Mouse (Mus musculus) urinary bladder, postnatal 4 days (tissue): Measurements from ENCODE around the gene Rfx8.

ENCODE experiments used
- DNase-seq, 2 experiments: peaks; one replicate each; pipeline ENCODE4 v3.0.0; 2021 to 2022; ENCODE audit warnings: low spot score in 2 of 2

Rfx8 gene

GRCm38 (mm10) chr1:39720632-39721350, at the start of gene Rfx8:
Gene Rfx8, minus strand, starts transcription at chr1:39720997.
- no peak for DNase-seq

- no peak for DNase-seq
Observed at GRCm38 (mm10) chr1:39770436-39770835, 49.6 kb upstream of the Rfx8 start.

DNA sequence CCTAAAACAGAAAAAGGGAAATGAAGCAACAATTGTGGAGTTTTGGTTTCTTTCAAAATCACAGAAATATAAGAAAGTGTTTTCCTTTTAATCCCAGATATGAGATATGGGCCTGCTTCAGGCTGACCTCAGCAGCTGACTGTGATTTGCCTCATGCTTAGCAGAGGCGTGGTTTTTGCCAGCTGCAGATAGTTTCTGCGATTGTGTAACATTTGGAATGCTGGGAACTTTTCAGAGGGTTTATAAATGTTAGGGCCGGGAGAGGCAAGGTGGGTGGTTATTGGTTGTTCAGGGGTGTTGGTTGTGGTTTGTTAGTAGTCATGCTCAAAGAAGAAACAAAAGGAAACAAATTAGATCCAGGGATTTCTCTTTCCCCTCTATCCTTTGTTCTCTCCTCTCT, 47.2 kb upstream of the Rfx8 start:
- no peak for DNase-seq

GRCm38 (mm10) chr1:39765854-39766493, 45.2 kb upstream of the Rfx8 start:
- no peak for DNase-seq

DNA sequence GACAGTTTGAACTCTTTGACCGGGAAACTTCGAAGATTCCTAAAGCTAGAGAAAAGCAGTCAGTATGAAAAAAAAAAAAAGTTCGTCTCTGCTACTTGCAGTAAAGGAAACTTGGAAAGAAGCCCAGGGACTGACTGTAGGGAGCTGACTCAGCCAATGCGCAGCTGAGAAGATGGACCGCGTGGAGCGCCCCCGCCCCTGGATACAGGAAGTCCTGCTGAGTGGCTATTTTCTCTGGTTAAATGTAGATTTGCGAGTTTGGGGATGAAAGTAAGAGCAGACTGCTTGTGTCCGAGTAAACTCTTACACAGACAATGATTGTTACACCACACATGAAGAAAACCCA, 41.2 kb upstream of the Rfx8 start:
- DNase-seq = peak; percentile 78 to 82

DNA sequence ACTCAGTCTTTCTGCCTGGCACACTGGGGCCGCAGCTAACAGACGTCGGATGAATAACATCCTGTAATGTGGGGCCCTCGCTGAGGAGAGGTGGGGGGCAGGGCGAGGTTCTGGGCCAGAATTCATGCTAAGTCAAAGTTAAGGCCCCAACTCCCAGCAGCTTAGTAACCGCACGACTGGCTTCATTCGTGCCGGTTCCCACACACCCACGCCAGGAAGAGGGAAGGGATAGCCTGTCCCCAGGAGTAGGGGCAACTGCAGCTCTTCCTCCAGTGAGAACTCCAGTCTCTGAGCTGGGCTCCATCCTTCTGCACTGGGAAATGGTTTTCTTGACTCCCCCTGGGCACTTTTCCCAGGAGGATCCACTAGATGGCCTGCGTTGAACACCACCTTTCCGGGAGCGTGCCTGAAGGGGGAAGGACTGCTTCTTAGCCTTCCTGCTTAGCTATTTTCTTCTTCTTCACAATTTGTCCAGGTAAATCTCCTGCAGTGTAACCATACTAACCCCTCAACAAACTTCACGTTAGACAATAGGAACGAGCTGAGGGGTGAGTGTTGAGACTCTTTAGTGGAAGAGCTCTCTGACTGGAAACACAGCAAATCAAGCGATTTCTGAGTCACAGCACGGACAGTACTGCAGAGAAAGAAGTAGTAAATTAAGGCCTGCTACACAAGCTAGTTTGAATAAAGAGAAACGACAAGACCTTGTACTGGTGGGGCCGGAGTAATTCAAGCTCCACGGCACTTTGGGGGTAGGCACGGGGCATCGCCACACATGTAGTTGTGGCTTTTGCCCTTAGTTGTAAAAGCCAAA, 40.6 kb upstream of the Rfx8 start:
- peak; percentile 57 to 70 for DNase-seq

- DNase-seq = no peak
Observed at GRCm38 (mm10) chr1:39760181-39760715, 39.5 kb upstream of the Rfx8 start.

- no peak for DNase-seq
Observed at GRCm38 (mm10) chr1:39759231-39760175, 38.7 kb upstream of the Rfx8 start.

- no peak for DNase-seq
Observed at GRCm38 (mm10) chr1:39758244-39758643, 37.4 kb upstream of the Rfx8 start.

GRCm38 (mm10) chr1:39756952-39757351, 36.2 kb upstream of the Rfx8 start:
- DNase-seq = no peak

- DNase-seq = no peak
Observed at GRCm38 (mm10) chr1:39754224-39754957, 33.6 kb upstream of the Rfx8 start.

GRCm38 (mm10) chr1:39751537-39751936, 30.7 kb upstream of the Rfx8 start:
- DNase-seq = no peak

DNA sequence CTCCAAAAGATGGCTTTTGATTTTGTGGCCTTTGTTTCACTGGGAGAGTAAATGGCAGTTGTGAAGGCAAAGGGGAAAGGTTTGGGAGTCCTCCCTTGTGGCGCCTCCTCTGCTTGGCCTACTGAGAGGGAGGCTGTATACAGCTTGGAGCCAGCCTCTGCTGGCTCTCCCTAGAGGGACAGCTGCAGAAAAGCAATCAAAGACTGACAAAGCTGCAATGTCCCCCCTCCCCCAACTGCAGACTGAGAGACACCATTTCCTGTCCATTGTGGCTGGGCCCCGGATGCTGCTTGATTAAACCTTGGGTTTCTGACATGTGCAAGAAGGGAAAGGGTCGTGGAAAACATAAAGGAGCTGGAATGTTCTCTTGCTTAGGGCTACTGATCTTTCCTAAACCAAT, 28.9 kb upstream of the Rfx8 start:
- no peak for DNase-seq

DNA sequence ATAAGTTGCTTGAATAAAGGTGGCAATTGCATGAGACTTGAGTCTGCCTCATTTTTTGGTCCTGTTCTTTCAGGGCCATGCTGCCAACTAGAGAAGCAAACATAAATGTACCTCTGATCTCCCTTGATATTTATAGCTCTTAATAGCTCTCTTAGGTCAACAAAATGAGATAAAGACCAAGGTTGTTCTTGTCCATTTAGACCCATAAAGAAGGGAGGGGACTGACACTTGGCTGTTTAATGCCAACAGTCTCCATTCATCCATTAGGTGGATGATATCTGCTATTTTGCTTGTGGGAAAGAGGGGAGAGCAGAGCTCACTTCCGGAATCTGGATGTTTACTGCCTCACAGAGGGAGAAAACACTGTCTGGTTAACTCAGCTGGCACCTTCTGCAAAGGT, 28.4 kb upstream of the Rfx8 start:
- no peak for DNase-seq

GRCm38 (mm10) chr1:39748666-39749065, 27.9 kb upstream of the Rfx8 start:
- DNase-seq = no peak

DNA sequence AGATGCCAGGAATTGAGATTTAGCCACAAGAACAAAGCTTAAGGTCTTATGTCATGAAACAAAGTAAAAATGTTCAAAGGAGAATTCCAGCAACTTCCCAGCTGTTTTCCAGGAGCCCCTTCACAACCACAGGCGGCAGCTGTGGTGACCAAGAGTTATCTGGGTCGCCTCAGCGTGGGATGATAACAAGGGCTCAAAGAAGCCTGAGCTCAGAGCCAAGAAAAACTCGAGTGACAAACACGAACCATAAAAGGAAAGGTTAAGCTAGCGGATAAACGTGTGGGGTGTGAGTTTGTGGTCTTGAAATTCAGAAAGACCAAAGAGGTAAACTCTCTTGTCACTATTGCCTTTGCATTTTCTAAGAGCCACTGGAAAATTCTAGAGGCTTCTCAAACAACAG, 25.7 kb upstream of the Rfx8 start:
- DNase-seq = no peak

DNA sequence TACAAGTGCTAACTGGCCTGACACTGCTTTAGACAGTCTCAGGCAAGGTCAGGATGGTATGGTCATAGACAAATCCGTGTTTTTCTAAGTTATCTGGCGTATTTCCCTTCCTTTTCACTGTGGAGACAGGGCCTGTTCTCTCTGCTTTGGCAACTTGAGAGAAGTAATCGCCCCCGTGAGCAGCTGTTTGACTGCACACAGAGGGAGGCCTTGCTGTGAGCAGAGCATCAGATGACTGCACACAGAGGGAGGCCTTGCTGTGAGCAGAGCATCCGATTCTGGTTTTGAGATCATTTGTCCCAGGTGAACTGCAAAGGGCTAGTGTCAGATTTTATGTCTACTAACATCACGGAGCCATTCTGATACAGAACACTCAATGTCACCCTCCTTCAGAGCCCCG, 20.2 kb upstream of the Rfx8 start:
- no peak for DNase-seq

DNA sequence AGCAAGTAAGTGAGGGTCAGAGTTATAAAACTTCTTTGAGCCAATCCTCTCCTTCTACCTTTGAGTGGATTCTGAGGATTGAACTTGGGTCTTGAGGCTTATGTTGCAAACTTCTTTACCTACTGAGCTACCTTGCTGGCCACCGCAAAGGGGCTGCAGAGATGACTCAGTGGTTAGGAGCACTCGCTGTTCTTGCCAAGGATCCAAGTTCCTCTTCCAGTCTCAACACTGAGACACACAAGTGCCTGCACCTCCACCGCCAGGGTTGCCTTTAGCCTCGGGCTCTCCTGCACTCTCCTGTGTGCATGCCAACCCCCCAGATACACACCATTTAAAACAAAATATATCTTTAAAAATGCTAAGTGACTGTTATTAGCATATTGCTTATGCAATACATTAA, 19.2 kb upstream of the Rfx8 start:
- no peak for DNase-seq

DNA sequence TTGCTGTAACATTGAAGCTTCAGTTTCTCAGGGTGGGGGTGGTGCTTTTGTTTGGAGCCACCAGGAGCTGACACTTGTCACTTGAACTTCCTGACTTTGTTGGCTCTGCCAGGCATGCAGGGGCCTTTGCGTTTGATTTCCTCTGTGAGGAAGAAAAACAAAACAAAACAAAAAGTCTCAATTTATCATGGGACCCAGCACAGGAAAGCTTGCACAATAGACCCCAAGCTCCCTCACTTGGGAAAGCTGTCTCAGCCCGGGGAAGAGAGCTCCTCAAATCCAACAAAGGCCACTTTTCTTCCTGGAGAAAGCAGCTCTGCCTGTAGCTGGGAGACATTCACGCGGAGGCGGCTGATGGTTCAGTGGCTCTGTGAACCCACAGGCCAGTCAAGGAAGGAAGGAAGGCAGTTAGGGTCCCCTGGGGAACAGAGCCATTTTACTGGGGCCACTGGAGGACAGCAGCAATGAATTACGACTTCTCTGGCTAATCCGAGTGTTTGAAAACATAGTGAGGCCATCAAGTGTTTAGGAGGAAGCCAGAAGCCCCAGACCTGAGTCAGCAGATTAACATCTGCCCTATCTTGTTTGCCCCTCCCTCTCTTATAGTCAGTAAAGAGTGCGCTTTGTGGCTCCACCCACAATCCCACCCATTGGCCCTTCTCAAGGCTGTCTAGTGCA, 15.3 kb upstream of the Rfx8 start:
- DNase-seq = no peak

DNA sequence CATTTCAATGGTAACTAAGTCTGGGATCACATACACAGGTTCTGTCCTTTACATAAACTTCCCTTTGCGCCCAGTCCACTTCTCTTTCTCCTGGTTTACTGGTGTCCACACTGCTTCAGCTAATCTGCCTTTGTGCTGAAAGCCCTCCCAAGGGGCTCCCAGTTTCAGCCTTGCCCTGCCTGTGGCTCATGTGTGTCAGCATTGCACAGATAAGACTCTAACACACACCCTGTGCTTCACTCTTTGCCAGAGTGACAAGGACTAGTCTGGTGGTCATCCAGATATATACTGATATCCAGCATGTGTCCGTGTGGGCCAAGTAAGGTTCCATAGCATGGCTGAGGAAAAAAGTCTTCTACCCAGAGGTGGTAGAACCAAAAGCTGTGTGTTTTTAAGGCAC, 14.7 kb upstream of the Rfx8 start:
- DNase-seq = no peak
